Mouse (Mus musculus) cerebellum, postnatal 36 days (tissue): ENCODE measurements around the gene Mical2.
A peak's percentile ranks its signal among the peaks of the same experiment; 100 is the strongest.

Experiments used
- DNase-seq, 2 experiments: peaks; one replicate each; pipeline ENCODE4 v3.0.0; 2021 to 2022; ENCODE audit warnings: mixed read lengths in 2 of 2

Mical2 gene

GRCm38 (mm10) chr7:112225615-112226262 lies at the start of gene Mical2:
Gene Mical2, plus strand, starts transcription at chr7:112225856.
- peak; percentile 89 to 93 for DNase-seq

DNA sequence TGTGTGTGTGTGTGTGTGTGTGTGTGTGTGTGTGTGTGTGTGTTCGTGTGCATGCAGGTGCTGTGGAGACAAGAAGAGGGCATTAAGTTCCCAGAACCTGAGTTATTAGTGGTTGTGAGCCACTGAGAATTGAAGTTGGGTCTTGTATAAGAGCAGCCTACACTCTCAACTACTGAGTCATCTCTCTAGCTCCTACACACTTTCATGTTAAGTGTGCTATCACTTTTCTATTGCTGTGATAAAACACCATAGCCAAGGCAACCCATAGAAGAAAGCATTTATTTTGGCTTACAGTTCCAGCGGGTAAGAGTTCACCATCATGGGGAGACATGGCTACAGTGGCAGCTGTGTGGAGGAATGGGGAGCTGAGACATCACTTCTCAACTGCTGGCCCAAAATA lies 49.0 kb upstream of the Mical2 start:
- DNase-seq: no peak

DNA sequence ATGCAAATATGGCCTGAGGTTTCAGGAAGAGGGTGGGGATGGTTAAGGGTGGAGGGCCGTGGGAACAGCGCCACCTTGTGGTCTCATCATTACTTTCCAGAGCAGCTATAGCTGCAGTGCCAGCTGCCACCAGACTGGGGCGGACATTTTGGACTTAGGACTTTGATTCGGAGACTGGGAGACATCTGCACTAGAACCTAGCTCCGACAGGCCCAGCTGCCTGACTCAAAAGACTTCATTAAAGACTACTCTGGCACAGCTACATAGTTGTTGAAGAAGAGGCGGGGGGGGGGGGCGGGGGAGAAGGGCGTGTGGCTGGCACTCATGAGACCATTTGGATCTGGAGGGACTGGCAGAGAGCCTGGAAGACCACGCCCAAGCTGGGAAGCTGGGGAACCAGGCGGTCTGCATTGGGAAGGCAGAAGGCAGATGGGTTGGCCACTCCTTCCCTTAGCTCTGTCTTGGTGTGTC lies 45.4 kb upstream of the Mical2 start:
- peak; percentile 84 to 89 for DNase-seq

- peak; percentile 93 to 97 for DNase-seq
Observed at GRCm38 (mm10) chr7:112183258-112183841, 42.3 kb upstream of the Mical2 start.

- no peak for DNase-seq
Observed at GRCm38 (mm10) chr7:112184519-112185225, 41.0 kb upstream of the Mical2 start.

DNA sequence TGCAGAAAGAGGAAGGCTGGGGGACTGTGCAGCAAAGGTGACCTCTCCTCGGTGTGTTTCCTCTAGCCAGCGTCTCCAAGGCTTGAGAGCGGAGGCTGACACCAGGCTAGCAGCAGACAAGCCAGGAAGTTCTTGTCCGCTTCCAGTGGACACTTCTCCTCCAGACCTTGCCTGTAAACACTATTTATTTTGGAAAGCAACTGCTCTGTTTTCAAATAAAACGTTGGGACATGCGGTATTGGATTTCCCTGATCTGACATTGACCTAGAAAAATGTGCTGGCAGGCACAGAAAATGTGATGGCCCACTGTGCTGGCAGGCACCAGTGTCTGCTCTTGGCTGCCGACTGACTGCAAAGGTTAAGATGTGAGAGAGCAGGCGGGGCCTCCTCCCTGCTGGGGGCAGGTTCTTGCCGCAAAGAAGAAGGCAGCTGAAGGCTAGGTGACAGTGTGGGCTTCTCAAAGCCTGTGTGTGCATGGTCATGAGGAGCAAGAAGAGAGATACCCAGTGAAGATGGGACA lies 40.4 kb upstream of the Mical2 start:
- DNase-seq: peak; percentile 82

GRCm38 (mm10) chr7:112186871-112187270 lies 38.8 kb upstream of the Mical2 start:
- no peak for DNase-seq

DNA sequence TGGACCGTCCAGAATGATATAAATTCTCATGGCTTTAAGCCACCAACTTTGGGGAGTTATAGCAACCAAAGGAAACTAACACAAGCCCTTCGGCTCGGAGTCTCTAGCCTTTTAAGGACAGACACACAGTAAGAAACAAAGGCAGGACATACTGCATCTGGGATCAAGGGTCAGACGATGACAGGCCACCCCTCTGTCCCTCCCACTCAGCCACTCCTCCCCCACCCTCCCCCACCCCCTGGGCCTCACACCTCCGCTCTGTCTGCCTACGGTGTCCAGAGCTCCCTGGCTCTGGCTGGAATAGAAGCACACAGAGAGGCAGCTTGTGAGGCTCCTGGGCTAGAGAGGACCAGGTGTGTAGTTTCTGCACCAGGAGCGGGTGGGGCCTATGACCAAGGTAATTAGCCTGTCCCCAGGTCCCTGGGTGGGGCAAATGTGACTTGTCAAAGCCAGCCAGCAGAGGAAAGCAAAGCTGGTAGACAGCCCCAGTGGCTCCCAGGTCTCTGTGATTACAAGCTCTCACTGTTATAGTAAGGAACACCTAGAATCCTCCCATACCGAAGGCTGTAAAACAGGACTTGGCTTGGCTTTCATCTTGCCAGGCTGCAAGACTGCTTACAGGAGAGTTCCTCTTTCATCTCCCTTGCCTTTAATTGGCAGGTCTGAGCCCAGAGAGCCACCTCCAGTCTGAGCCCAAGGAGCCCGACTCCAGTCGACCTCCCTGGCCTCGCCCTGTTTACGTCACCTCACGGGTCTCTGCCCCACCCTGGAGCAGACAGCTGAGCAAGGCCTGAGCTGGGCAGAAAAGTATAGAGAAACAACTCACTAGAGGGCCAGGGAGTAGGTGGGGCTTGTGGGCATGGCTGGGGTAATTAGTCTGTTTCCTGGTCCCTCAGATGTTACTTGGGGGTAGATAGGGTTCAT lies 37.9 kb upstream of the Mical2 start:
- no peak for DNase-seq

GRCm38 (mm10) chr7:112192237-112192636 lies 33.4 kb upstream of the Mical2 start:
- peak; percentile 46 to 51 for DNase-seq

DNA sequence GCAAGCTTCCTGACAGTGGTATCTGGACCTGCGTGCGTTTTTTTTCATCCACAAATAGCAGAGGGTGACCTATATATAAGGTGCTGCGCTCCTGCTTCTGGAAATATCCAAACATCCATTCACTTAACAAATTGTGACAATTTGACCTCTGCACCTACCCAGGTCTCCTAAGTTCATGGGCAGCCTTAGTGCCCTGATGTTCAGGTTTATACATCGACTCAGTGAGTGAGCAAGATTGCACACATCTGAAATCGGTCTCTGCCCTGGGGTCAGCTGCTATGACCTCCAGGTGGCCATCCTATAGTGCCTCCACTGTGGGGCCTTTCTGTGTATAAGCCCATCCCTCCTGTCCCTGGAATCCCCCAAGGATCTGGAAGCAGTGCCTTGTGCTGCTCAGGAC lies 32.9 kb upstream of the Mical2 start:
- no peak for DNase-seq

DNA sequence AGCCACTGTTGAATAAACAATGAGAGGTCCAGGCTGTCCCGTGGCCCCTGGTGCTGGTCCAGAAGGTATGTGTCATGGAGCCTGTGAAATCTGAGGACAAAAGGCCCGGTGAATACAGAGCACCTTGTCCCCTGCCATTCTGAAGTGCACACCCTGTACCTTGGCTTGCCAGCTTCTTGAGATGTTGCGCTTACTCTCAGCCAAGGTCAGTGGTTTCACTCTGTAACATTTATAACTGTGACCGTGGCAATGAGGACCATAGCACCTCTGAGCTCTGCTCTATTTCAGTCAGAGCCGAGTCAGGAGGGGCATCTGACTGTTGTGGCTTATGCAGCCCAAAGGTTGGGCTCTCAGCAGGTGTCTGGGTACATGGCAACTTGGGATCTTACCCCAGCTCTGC lies 31.4 kb upstream of the Mical2 start:
- DNase-seq: no peak

DNA sequence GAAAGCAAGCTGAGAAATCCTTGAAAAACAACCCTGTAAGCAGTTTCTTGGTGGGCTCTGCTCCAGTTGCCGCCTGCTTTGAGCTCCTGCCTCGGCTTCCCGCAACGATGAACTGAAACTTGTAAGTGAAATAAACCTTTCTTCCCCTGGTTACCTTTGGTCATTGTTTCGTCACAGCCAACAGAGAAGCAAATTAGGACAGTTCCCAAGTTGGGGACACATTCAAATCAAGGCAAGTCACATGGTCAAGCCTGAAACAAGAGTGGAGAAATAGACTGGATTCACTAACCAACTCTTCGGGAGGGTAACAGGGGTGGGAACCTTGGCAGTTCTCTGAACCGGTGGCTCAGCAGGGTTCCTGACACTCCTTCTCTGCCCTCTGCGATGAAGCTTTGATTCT lies 28.2 kb upstream of the Mical2 start:
- no peak for DNase-seq

- no peak for DNase-seq
Observed at GRCm38 (mm10) chr7:112199343-112199742, 26.3 kb upstream of the Mical2 start.

DNA sequence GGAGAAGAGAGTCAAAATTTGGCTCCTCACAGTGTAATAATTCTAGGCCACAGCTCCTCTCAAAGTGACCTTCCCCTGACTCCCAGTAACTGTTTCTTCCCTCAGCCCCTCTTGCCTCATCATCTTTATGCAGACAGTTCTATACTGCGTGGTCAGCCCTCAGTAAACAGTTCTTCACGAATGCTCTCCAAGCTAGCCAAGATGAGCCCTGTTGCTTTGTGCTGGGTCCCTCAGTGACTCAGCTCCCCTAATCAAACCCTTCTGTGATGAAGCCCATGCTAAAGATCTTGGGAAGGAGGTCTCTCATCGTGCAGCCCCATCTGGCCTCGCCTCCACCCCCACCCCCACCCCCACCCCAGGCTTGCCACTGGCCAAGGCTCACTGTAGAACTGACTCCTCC lies 24.9 kb upstream of the Mical2 start:
- no peak for DNase-seq

DNA sequence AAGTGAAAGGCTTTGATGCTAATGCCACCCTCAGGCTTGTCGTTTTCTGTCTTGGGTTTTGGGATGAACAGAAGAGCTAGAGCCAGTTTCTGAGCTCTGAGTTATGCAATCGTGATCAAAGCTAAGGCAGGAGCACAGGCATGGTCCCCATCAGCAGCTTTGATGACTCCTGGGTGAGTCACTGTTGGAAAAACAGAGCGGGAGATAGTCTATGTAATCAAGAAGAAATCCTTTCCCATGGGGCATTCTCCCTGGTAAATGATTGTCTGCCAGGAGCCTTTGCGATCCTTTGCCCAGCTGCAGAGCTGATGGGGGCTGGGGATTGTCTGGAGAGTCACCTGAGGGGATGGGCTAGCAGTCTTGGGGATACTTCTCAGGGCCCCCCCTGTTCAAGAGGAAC lies 23.5 kb upstream of the Mical2 start:
- no peak for DNase-seq

DNA sequence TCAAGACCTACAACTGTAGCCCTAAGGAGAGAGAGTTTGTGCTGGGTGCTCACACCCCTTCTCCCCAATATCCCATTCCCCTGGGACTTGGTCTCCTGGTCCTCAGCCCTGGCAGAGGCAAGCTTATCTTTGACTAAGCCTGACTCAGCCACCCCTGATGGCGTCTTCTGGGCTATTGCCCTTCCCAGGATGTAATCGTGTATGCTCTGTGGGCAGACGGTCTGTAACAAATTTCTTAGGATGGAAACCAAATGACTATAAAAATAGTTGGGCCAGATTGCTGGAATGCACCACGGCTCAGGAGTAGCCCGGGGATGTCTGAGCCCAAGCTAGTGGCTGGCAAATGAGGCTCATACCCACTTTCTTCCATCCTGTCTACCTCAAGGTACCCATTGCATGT lies 22.8 kb upstream of the Mical2 start:
- DNase-seq: no peak

DNA sequence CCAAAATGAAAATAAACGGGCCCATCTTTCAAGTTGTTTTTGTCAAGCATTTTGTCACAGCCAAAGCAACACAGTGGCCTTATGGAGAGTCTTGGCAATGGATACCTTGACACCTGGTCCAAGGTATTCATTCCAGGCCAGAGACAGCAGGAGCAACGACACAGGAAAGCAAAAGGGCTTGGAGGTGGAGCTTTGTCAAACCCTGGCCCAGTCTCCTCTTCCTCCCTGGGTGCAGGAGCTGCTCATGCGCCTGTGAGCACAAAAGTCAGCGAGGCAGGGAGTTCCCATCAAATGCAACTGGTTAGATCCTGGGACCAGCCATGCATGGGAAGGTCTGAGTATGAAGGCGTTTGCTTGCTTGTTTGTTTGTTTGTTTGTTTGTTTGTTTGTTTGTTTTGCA lies 21.7 kb upstream of the Mical2 start:
- peak; percentile 75 to 83 for DNase-seq

DNA sequence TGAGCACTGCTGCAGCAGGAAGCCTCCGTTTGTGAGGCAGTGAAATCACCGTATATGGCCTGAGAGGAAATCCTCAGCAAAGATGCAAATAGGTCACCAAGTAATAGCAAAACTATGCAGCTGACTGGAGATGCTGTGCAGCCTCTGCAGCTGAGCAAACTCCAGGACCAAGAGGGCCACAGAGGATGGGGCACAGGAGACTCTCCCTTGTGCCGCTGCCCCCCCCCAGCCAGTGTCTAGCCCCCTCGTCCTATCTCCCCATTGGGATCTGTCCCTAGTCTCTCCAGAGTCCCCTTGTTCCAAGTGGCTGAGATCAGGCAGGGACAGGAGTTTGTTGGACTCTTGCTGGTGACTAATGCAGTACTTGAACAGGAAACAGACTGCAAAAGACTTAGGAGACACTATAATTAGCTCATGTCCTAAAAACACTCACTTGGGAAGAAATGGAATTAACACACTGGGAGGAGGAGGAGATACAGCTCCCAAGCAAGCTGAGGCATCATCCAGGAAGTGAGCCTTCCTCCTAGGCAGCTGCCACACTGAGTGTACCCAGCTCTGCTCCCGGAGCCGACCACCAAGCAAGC lies 21.2 kb upstream of the Mical2 start:
- DNase-seq: no peak

GRCm38 (mm10) chr7:112205513-112205912 lies 20.1 kb upstream of the Mical2 start:
- no peak for DNase-seq

- DNase-seq: no peak
Observed at GRCm38 (mm10) chr7:112207717-112208116, 17.9 kb upstream of the Mical2 start.

DNA sequence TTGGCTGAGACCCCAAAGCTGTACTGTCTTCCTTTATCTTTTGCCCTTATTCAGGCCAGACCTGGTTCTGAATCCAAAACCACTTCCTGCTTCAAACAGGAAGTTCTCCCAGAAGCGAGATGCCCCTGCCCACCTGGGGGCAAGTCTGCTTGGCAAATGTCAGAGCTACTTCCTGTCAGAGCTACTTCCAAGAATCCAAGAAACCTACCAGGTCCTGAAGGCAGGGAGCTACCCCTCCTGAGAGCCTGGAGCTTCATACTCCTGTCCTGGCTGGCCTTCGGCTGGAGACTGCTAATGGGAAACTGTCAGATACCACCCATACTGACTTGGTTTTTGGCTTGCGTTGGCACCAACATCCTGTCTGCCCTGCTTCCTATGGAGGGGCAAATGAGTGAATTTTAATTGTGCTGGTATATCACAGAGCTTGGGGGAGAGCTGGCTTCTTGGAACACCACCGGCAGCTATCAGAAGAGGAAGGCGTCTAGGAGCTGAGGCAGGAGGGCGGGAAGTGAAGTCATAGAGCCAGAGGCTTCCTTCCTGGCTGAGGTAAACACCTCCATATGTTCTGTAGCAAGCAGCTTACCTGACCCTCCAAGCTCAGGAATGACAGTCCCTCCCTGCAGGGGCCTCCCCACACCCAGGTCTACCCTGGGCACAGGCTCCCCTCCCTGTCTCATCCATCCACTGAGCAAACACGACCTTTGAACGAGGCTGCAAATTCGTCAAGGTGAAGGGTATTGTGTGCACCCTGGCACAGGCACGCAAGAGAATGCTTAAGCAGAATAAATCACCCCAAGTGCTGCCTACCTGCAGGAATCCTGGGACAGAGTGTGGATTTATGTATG lies 17.1 kb upstream of the Mical2 start:
- peak in 1 of 2 experiments; percentile 28 for DNase-seq
